Mouse (Mus musculus) CD4-positive, CD25-positive, alpha-beta regulatory T cell, adult 2 months (primary cell): ENCODE results near the gene Maml3.

Experiments used
- DNase-seq: peaks from one replicate; pipeline ENCODE4 v3.0.0-alpha.2; 2012; ENCODE audit warnings: low read depth, low spot score

The Maml3 gene

GRCm38 (mm10) chr3:51708375-51708745 lies 396.5 kb downstream of the Maml3 start:
- DNase-seq, result no peak

DNA sequence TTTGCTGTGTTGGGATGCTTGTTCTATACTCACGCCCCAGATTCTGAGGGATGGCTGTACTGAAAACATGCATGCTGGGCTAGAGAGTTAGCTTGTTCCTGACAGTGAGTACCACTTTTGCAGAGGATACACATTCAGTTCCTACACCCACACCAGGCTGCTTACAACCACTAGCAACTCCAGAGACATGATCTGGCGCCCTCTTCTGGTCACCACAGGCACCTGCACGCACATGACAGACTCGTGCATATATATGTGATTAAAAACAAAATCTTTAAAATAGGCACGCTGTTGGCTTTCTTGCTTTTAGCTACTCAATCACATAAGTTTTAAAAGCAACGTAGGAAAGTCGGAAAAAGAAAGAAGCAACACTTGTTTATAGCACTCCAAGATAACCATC lies 399.7 kb downstream of the Maml3 start:
- peak; percentile 65 for DNase-seq

GRCm38 (mm10) chr3:51703478-51703877 lies 401.4 kb downstream of the Maml3 start:
- no peak for DNase-seq

GRCm38 (mm10) chr3:51702701-51703286 lies 402.1 kb downstream of the Maml3 start:
- DNase-seq, result no peak

DNA sequence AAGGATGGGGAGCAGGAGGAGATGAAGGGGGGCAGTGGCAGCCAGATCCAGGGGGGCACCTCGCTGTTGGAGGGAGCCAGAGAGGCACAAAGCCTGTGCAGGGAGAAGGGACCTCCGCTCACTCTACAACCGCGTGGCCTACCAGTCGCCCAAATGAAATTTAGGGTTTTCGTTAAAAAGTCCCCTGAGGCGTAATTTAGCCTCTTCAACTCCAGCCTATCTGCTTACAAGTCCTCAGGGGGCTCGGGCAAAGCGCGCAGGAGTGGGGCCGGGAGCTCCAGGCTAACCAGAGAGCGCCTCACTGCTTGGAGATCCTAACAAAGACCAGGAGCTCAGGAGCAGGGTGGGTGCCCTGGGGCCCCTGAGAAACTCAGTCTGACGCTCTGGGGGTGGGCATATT lies 402.9 kb downstream of the Maml3 start:
- DNase-seq, result no peak

DNA sequence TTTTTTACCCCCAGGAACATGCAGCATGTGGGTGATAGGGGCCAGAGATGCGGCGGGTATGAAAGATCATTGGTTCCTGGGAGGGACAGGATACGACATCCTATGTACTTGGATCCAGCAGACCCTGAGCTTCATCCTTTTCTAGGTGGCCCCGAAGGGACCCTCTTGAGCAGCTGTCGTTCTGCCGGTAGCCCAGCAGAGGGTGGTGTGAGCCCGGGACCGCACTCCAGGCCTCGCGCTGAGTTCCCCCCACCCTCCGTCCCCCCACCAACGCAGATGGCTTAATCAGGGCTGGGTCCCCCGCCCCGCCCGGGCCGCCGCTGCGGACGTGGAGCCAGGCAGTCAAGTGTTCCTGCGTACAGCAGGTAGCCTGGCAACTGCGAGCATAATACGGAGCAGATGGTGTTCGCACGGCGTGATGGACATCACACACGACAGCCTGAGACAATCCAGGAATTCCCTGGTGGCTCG lies 403.6 kb downstream of the Maml3 start:
- peak; percentile 80 for DNase-seq

DNA sequence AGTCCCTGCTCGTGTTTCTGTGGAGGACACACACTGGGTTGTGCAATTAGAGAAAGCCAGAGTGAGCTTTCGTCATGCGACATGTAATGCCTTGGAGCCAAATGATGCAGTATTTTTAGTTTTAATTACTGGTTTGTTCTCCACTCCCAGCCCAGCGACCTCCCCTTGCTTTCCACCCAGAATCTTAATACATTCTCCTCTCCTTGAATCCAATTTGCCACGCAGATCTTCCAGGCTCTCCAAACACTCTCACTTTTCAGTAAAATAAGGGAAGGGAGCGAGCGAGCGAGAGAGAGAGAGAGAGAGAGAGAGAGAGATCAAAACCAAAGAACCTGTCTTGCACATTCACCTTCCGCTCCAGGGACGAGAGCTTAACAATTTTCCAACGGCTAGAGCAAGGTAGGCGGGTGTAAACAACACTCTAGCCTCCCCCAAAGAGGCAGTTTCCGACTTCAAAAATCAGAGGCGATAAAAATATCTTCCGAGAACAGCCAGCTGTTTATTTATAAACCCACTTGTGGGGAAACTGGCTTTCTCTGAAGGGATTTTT lies 404.1 kb downstream of the Maml3 start:
- peak; percentile 35 for DNase-seq

GRCm38 (mm10) chr3:51700123-51700522 lies 404.8 kb downstream of the Maml3 start:
- DNase-seq, result no peak

DNA sequence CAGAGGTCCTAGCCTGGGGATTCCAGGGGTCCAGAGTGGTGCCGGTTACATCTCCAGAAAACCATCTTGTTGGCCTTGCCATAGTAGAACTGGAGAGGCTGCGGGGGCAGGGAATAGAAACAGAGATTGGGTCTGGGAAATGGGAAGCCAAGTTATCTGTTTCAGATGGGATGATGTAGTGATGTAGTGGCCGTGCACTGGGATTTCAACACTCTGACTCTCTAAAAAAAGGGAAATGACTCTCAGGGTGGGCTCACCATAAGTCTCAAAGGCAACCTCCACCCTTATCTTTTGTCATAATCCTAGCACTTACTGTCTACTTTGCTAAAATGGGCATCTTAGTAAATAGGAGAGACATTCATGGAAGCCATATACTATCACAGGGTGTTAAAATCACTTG lies 406.9 kb downstream of the Maml3 start:
- DNase-seq, result no peak

DNA sequence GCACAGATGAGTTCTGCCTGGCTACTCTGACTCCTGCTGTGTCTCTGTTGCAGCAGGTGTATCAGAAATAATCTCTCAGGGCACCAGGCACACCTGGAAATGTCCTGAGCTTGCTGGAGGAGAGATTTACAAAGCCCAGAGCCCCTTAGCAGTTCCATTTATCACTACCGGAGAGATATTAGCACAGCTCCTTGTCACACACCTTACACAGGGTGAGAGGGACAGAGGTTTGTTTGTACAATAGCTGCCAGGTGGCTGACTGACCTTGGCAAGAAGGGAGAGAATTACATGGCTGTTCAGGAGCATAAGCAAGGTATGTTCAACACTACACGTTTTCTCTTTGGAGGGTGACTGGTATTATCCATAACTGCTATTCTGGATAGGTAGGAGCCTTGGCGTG lies 409.2 kb downstream of the Maml3 start:
- no peak for DNase-seq

- DNase-seq, result no peak
Measured at GRCm38 (mm10) chr3:51694576-51694975, 410.3 kb downstream of the Maml3 start.

DNA sequence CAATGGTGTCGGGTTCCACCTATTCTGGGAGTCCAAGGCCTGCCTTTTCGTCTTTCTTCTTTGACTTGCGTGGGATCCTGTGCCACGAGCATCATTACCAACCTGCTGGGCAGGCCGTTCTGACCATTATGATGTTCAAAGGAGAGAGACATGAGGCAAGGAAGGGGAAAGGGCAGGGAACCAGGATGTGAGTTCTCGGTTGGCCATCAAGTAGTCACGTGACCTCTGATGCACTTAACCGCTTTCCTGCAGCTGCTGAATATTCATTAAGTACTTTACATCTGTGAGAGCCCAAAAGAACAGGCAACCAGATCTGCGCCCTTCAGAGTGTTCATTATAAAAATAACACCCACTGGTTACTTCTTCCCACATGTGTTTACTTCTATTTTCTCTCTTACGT lies 411.7 kb downstream of the Maml3 start:
- no peak for DNase-seq

GRCm38 (mm10) chr3:51688725-51689124 lies 416.2 kb downstream of the Maml3 start:
- no peak for DNase-seq

- DNase-seq, result no peak
Measured at GRCm38 (mm10) chr3:51686791-51687190, 418.1 kb downstream of the Maml3 start.

DNA sequence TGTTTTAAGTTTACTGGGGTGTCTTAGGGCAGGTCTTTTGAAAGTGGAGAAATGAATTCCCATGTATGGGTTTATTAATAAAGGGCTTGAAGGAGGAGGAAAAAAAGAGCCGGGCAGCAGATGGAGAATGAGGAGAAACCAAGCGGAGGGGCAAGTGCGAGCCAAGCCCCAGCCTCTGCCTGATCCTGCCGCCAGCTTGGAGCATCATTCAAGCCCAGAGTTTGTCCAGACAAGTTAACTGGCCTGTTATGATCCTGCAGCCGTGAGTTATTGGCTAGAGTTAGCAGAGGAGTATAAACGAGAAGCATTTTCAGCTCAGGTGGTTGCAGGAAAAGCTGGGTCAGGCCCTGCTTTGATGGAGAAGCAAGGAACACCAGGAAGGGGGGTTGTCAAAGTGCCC lies 418.6 kb downstream of the Maml3 start:
- DNase-seq, result no peak

DNA sequence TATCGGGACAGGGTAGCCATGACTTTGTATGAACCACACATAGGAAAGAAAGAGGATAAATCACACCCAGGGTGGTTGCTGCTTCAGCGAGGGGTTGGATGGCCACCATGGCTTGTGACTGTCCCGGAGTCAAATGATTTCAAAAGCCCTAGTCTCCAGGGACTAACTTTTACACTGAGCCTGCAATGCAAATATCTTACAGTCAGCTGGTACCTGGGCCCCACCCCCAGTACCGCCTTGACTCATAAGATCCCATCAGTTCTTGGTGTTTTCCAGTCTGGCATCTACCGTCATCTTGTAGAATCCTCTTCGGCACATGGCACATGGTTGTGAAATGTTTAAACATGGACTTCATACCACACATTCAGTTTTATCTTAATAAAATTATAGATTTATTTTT lies 419.3 kb downstream of the Maml3 start:
- no peak for DNase-seq

- DNase-seq, result no peak
Measured at GRCm38 (mm10) chr3:51674963-51675362, 429.9 kb downstream of the Maml3 start.

GRCm38 (mm10) chr3:51673408-51674086 lies 431.3 kb downstream of the Maml3 start:
- DNase-seq, result peak; percentile 53

DNA sequence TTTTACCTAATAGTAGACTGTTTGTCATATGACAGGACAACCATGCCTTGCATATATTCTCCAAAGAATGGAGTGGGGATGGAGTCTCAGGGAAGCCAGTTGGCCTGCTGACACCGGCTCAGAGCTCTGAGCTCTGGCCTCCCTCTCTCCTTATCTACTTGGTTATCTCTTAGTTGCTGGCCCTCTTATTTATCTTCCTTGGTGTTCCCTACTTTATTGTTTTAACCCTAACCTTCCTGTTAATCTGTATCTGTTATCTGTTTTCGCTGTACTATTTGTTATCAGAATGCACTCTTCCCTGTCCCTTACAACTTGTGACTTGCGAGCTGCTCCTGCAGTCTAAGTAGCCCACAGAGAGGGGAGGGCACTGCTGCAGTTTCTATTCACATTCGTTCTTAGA lies 432.2 kb downstream of the Maml3 start:
- no peak for DNase-seq

- no peak for DNase-seq
Measured at GRCm38 (mm10) chr3:51671071-51671469, 433.8 kb downstream of the Maml3 start.

- DNase-seq, result no peak
Measured at GRCm38 (mm10) chr3:51670414-51671070, 434.3 kb downstream of the Maml3 start.

- DNase-seq, result no peak
Measured at GRCm38 (mm10) chr3:51668607-51669006, 436.3 kb downstream of the Maml3 start.

DNA sequence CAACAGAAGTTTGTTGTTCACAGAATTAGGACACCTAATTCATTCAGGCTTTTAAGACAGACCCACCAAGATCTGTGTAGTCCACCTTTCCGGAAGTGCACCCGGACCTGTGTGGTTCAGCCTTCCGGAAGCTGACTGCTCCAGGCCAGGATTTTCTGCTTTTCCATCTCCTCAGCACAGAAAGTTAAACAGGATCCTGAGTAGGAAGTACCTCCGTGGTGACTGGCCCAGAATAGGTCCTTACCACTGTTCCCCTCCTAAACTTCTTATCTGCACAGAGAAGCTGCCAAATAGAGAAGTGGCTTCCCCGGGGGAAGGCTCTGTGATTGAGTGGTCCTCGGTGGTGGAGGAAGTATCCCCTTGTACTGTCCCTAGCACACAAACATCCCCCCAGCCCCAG lies 442.3 kb downstream of the Maml3 start:
- peak; percentile 37 for DNase-seq
